Mouse (Mus musculus): ENCODE results near the gene Arsj.

Gene Arsj

GRCm38 (mm10) chr3:126402836-126403235 lies 39.4 kb downstream of the Arsj start:
- peak; percentile 93 for DNase-seq (ENCODE audit: low spot score)

- no peak for DNase-seq (ENCODE audit: low spot score)
Measured at GRCm38 (mm10) chr3:126404199-126404598, 40.7 kb downstream of the Arsj start.

GRCm38 (mm10) chr3:126430524-126431064 lies 67.1 kb downstream of the Arsj start:
- no peak for DNase-seq (ENCODE audit: low spot score)

- DNase-seq (ENCODE audit: low spot score), result no peak
Measured at GRCm38 (mm10) chr3:126439331-126439730, 75.8 kb downstream of the Arsj start.

GRCm38 (mm10) chr3:126449058-126449457 lies 85.6 kb downstream of the Arsj start:
- no peak for DNase-seq (ENCODE audit: low spot score)

GRCm38 (mm10) chr3:126449515-126449914 lies 86.0 kb downstream of the Arsj start:
- DNase-seq (ENCODE audit: low spot score), result no peak

GRCm38 (mm10) chr3:126455787-126456482 lies 92.5 kb downstream of the Arsj start:
- DNase-seq (ENCODE audit: low spot score), result no peak

- no peak for DNase-seq (ENCODE audit: low spot score)
Measured at GRCm38 (mm10) chr3:126463119-126463815, 99.8 kb downstream of the Arsj start.

GRCm38 (mm10) chr3:126464262-126464661 lies 100.8 kb downstream of the Arsj start:
- peak; percentile 21 for DNase-seq (ENCODE audit: low spot score)
